Mouse (Mus musculus) small intestine, adult 2 months (tissue): ENCODE results near the gene Lrrc34.
A peak's percentile ranks its signal among the peaks of the same experiment; 100 is the strongest.

Experiments used
- CTCF ChIP-seq: fragments of 200-500 bp; IDR thresholded peaks from 2 replicates; pipeline ENCODE4 v1.5.1; 2012; ENCODE audit warnings: low read depth, mild to moderate bottlenecking, control low read depth, inconsistent platforms, low read length, moderate library complexity, mixed read lengths; ENCODE audit not compliant: insufficient replicate concordance, insufficient read length; ENCODE audit errors: extremely low read depth
- POLR2A ChIP-seq: fragments of 200-500 bp; IDR thresholded peaks from 2 replicates; pipeline ENCODE4 v1.6.1; 2012; ENCODE audit warnings: low read depth, mild to moderate bottlenecking, control low read depth, inconsistent platforms, low read length, moderate library complexity

- peak; percentile 36; the same call in 1 of the 2 replicates for TF ChIP-seq CTCF
- TF ChIP-seq POLR2A: no peak
These were observed 2.6 kb upstream of the Lrrc34 start for GRCm38 (mm10) chr3:30650062-30650841.
